Mouse (Mus musculus) NIH3T3 (cell line): ENCODE data around the gene Thyn1.

Source experiments
- DNase-seq: peaks from one replicate; pipeline ENCODE4 v3.0.0-alpha.2; 2012; ENCODE audit warnings: low read depth

Thyn1 gene

GRCm38 (mm10) chr9:27029828-27030762, 30.6 kb downstream of the Thyn1 start, which contains the start of the genes Vps26b and Ncapd3:
Gene Vps26b, minus strand, starts transcription at chr9:27030065.
Gene Ncapd3, plus strand, starts transcription at chr9:27030175.
- peak; percentile 98 for DNase-seq

DNA sequence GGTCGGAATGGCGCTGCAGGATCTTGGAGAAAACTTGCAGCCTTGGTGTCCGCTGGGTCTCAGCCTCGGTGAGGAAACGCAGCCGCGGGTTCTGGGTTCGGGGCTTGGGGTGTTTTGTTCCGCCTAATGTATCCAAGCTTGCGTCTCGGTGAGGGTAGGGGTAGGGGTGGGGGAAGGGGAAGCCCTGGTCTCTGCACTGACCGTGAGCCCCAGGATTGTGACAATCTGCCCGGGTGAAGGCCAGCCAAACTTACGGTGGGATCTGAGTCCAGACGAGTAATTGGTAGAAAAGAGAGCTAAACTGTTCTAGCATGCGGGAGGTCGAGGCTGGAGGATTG, 31.2 kb downstream of the Thyn1 start:
- no peak for DNase-seq

GRCm38 (mm10) chr9:27043892-27044291, 44.4 kb downstream of the Thyn1 start:
- DNase-seq, result no peak

- DNase-seq, result peak; percentile 32
These were observed 50.0 kb downstream of the Thyn1 start for GRCm38 (mm10) chr9:27049492-27049891.
